25 mouse cellular contexts compared by ENCODE assay signal in genomic region chr2:72753788-72754713, GRCm38 (mm10).
DNase-seq lines count a peak whose midpoint lies in the region; ATAC-seq and TF ChIP-seq lines count a peak whose summit lies in the region.
"Had no signal": no experiment of that assay in that cellular context is flagged by ENCODE, and none has a peak within 500 bp of the region (broad histone marks: within the 10 kb centered on the region; RNA-seq: fewer than 3 reads in every experiment).

No protein-coding gene starts in this region.

- peaks cover 9% of the 10 kb centered on the region for H3K9me3 ChIP-seq in heart, embryonic 13.5 days
- peaks cover 5% of the 10 kb centered on the region; the same call in 1 of the 2 replicates for H3K9me3 ChIP-seq in liver, postnatal 0 days (ENCODE audit: low read length)
- H3K9me3 ChIP-seq in liver, embryonic 12.5 days (replicated peaks), result no peaks in the 10 kb centered on the region
- H3K9me3 ChIP-seq in hindbrain, postnatal 0 days (ENCODE audit: low read length), result no peaks in the 10 kb centered on the region
- H3K9me3 ChIP-seq: embryonic facial prominence, embryonic 10.5 days; embryonic facial prominence, embryonic 15.5 days; forebrain, embryonic 12.5 days; hindbrain, embryonic 12.5 days; limb, embryonic 13.5 days had no signal

- peaks cover 40% of the 10 kb centered on the region for H3K4me1 ChIP-seq in heart, embryonic 13.5 days
- peaks cover 13% of the 10 kb centered on the region for H3K4me1 ChIP-seq in liver, postnatal 0 days (ENCODE audit: insufficient read depth)
- H3K4me1 ChIP-seq in liver, embryonic 12.5 days, result peaks cover 25% of the 10 kb centered on the region
- 0 out of 2 replicates have a peak, but pooled peaks cover 4% of the 10 kb centered on the region for H3K4me1 ChIP-seq in hindbrain, postnatal 0 days (ENCODE audit: insufficient read depth, low read length)
- H3K4me1 ChIP-seq: embryonic facial prominence, embryonic 10.5 days; forebrain, embryonic 12.5 days; hindbrain, embryonic 12.5 days had no signal

- H3K36me3 ChIP-seq in heart, embryonic 13.5 days, result no peaks in the 10 kb centered on the region
- no peaks in the 10 kb centered on the region for H3K36me3 ChIP-seq in liver, postnatal 0 days (replicated peaks; ENCODE audit: insufficient read depth, low read length)
- no peaks in the 10 kb centered on the region for H3K36me3 ChIP-seq in liver, embryonic 12.5 days
- no peaks in the 10 kb centered on the region for H3K36me3 ChIP-seq in hindbrain, postnatal 0 days (ENCODE audit: insufficient read depth, low read length)
- H3K36me3 ChIP-seq: embryonic facial prominence, embryonic 10.5 days; embryonic facial prominence, embryonic 15.5 days; forebrain, embryonic 12.5 days; hindbrain, embryonic 12.5 days; limb, embryonic 13.5 days had no signal

- peak overlapping the region; percentile 87 for H3K27ac ChIP-seq in heart, embryonic 13.5 days (replicated peaks)
- H3K27ac ChIP-seq in liver, postnatal 0 days (ENCODE audit: low read depth), result no peak overlapping the region
- H3K27ac ChIP-seq in liver, embryonic 12.5 days, result no peak overlapping the region
- H3K27ac ChIP-seq in hindbrain, postnatal 0 days, result no peak overlapping the region
- H3K27ac ChIP-seq: embryonic facial prominence, embryonic 10.5 days; embryonic facial prominence, embryonic 15.5 days; forebrain, embryonic 12.5 days; hindbrain, embryonic 12.5 days; limb, embryonic 13.5 days; liver, embryonic 14.5 days had no signal

- DNase-seq in heart, adult 8-10 months (ENCODE audit: low spot score), result no peak
- no peak for DNase-seq in liver, postnatal 0 days
- DNase-seq in large intestine, adult 2 months (ENCODE audit: low read depth, low spot score), result peak; percentile 48
- no peak for DNase-seq in cerebellum, adult 11-12 months
- no peak for DNase-seq in hindbrain, postnatal 0 days (ENCODE audit: low spot score)
- DNase-seq: adrenal gland, postnatal 36 days; cerebellum, adult 2 months; cerebellum, postnatal 14 days; gastrocnemius, postnatal 10 days; heart, postnatal 10 days; kidney, adult 2 months; kidney, postnatal 36 days; lung, embryonic 14.5 days; lung, postnatal 14 days; midbrain, embryonic 14.5 days; thymus, adult 18-20 months; thymus, postnatal 25 days had no signal

- H3K4me3 ChIP-seq in heart, embryonic 13.5 days, result no peak overlapping the region
- H3K4me3 ChIP-seq in liver, postnatal 0 days (ENCODE audit: low read depth, low read length), result no peak overlapping the region
- H3K4me3 ChIP-seq in liver, embryonic 12.5 days, result no peak overlapping the region
- no peak overlapping the region for H3K4me3 ChIP-seq in hindbrain, postnatal 0 days (ENCODE audit: low read length)
- H3K4me3 ChIP-seq: embryonic facial prominence, embryonic 10.5 days; embryonic facial prominence, embryonic 15.5 days; forebrain, embryonic 12.5 days; hindbrain, embryonic 12.5 days; limb, embryonic 13.5 days had no signal

- 52% methylated on average over 16 of the region's 16 CpGs for WGBS in heart, embryonic 13.5 days
- WGBS in liver, postnatal 0 days (ENCODE audit: insufficient replicate concordance), result 66% methylated on average over 16 of the region's 16 CpGs
- WGBS in liver, embryonic 12.5 days (ENCODE audit: insufficient replicate concordance), result 58% methylated on average over 16 of the region's 16 CpGs
- 45% methylated on average over 16 of the region's 16 CpGs for WGBS in large intestine, adult 2 months
- 94% methylated on average over 16 of the region's 16 CpGs for WGBS in hindbrain, postnatal 0 days

- no peak for TF ChIP-seq EP300 in liver, postnatal 0 days (IDR thresholded peaks at IDR 0.05; ENCODE audit: low read depth)

- H3K27me3 ChIP-seq in heart, embryonic 13.5 days (replicated peaks), result no peaks in the 10 kb centered on the region
- H3K27me3 ChIP-seq in liver, postnatal 0 days (ENCODE audit: insufficient read depth, low read length), result no peaks in the 10 kb centered on the region
- no peaks in the 10 kb centered on the region for H3K27me3 ChIP-seq in liver, embryonic 12.5 days (replicated peaks)
- H3K27me3 ChIP-seq in hindbrain, postnatal 0 days (ENCODE audit: insufficient read depth, low read length), result no peaks in the 10 kb centered on the region
- H3K27me3 ChIP-seq: embryonic facial prominence, embryonic 15.5 days; forebrain, embryonic 12.5 days; hindbrain, embryonic 12.5 days; limb, embryonic 13.5 days had no signal

- no peak overlapping the region for H3K4me2 ChIP-seq in heart, embryonic 13.5 days
- H3K4me2 ChIP-seq in liver, postnatal 0 days (ENCODE audit: low read depth, low read length), result no peak overlapping the region
- H3K4me2 ChIP-seq in liver, embryonic 12.5 days, result no peak overlapping the region
- H3K4me2 ChIP-seq in hindbrain, postnatal 0 days (ENCODE audit: low read depth, low read length), result no peak overlapping the region
- H3K4me2 ChIP-seq: embryonic facial prominence, embryonic 15.5 days; forebrain, embryonic 12.5 days; hindbrain, embryonic 12.5 days; limb, embryonic 13.5 days; lung, embryonic 14.5 days had no signal

- no peak overlapping the region for H3K9ac ChIP-seq in heart, embryonic 13.5 days
- no peak overlapping the region for H3K9ac ChIP-seq in liver, postnatal 0 days (replicated peaks)
- no peak overlapping the region for H3K9ac ChIP-seq in liver, embryonic 12.5 days
- no peak overlapping the region for H3K9ac ChIP-seq in hindbrain, postnatal 0 days (replicated peaks; ENCODE audit: low read length)
- H3K9ac ChIP-seq: embryonic facial prominence, embryonic 15.5 days; forebrain, embryonic 12.5 days; hindbrain, embryonic 12.5 days; limb, embryonic 13.5 days; liver, embryonic 14.5 days; lung, embryonic 14.5 days had no signal

- no peak for ATAC-seq in heart, embryonic 13.5 days (ENCODE audit: extremely low read depth, insufficient number of reproducible peaks, low FRiP score, low TSS enrichment)
- peak; percentile 50 for ATAC-seq in liver, postnatal 0 days
- no peak for ATAC-seq in liver, embryonic 12.5 days
- ATAC-seq in hindbrain, postnatal 0 days, result no peak

- no peak for TF ChIP-seq CTCF in liver, postnatal 0 days (IDR thresholded peaks at IDR 0.05; ENCODE audit: low read depth)
- no peak for TF ChIP-seq CTCF in hindbrain, postnatal 0 days (IDR thresholded peaks at IDR 0.05; ENCODE audit: low read depth)
